Mouse (Mus musculus) limb, embryonic 14.5 days (tissue): ENCODE results near the gene Stxbp5l. TPM values are rescaled to one million over a fixed set of nuclear protein-coding genes. Genes with fewer than 3 reads are reported as not detected.

Experiments used
- ATAC-seq: fragments of 200-750 bp; cut with Nextera tagmentation; 2 replicates; pipeline ENCODE4 v1.8.0; 2017; ENCODE audit warnings: low read depth, moderate number of reproducible peaks, moderate TSS enrichment; ENCODE audit not compliant: low FRiP score
- DNase-seq: peaks from one replicate; pipeline ENCODE4 v3.0.0-alpha.2; 2015; ENCODE audit warnings: low spot score
- H3K27ac ChIP-seq: fragments of 300-500 bp; sonication (generic); replicated peaks from 2 replicates; pipeline ENCODE4 v1.5.1; 2014; ENCODE audit warnings: low read depth, mild to moderate bottlenecking, low read length, moderate library complexity, mixed read lengths
- H3K27me3 ChIP-seq: fragments of 300-500 bp; sonication (generic); 2 replicates; pipeline ENCODE4 v1.6.1; 2014; ENCODE audit warnings: low read length, mixed read lengths; ENCODE audit not compliant: control insufficient read depth, insufficient read depth
- H3K36me3 ChIP-seq: fragments of 300-500 bp; sonication (generic); 2 replicates; pipeline ENCODE4 v1.6.1; 2014; ENCODE audit warnings: mild to moderate bottlenecking, low read length, moderate library complexity, mixed read lengths; ENCODE audit not compliant: control insufficient read depth, insufficient read depth
- H3K4me1 ChIP-seq: fragments of 300-500 bp; sonication (generic); 2 replicates; pipeline ENCODE4 v1.6.1; 2014; ENCODE audit warnings: antibody characterized with exemption, low read length, mixed read lengths; ENCODE audit not compliant: control insufficient read depth, insufficient read depth
- H3K4me2 ChIP-seq: fragments of 300-500 bp; sonication (generic); replicated peaks from 2 replicates; pipeline ENCODE4 v1.6.1; 2014; ENCODE audit warnings: low read depth, mild to moderate bottlenecking, low read length, moderate library complexity; ENCODE audit not compliant: severe bottlenecking
- H3K4me3 ChIP-seq: fragments of 300-500 bp; sonication (generic); replicated peaks from 2 replicates; pipeline ENCODE4 v1.5.1; 2014; ENCODE audit warnings: low read length
- H3K9ac ChIP-seq: fragments of 300-500 bp; sonication (generic); 2 replicates; pipeline ENCODE4 v1.6.1; 2014; ENCODE audit warnings: mild to moderate bottlenecking, low read depth, low read length, moderate library complexity; ENCODE audit not compliant: severe bottlenecking
- H3K9me3 ChIP-seq: fragments of 300-500 bp; sonication (generic); 2 replicates; pipeline ENCODE4 v1.6.1; 2016; ENCODE audit warnings: low read length; ENCODE audit not compliant: control insufficient read depth
- POLR2A ChIP-seq: fragments of 200-500 bp; IDR thresholded peaks from 2 replicates; pipeline ENCODE4 v1.8.0; 2012; ENCODE audit warnings: inconsistent platforms, mild to moderate bottlenecking, moderate library complexity, borderline replicate concordance; ENCODE audit not compliant: insufficient read depth, insufficient read length; ENCODE audit errors: extremely low read depth
- WGBS: fragments of 180-500 bp; shearing (Covaris S2); extraction: QIAGEN DNeasy Blood & Tissue Kit; methylation state at CpG from one replicate; pipeline ENCODE4 v1.1.7; 2014; 5-methylcytosine and 5-hydroxymethylcytosine counted together
- polyA plus RNA-seq, 2 experiments: library from polyadenylated mRNA; depleted of rRNA in 1 of 2; stranded (reverse) in 1 of 2; unstranded in 1 of 2; fragments of >200 nt; fragmentation: Nextera tagmentation in 1 of 2; extraction: Ambion mirVana in 1 of 2; gene quantifications; 2 replicates each; pipeline versions ENCODE4 v1.2.1 to v1.2.3; 2012 to 2014

The Stxbp5l gene
- polyA plus RNA-seq, 2 experiments: 0.08 to 0.22 TPM

DNA sequence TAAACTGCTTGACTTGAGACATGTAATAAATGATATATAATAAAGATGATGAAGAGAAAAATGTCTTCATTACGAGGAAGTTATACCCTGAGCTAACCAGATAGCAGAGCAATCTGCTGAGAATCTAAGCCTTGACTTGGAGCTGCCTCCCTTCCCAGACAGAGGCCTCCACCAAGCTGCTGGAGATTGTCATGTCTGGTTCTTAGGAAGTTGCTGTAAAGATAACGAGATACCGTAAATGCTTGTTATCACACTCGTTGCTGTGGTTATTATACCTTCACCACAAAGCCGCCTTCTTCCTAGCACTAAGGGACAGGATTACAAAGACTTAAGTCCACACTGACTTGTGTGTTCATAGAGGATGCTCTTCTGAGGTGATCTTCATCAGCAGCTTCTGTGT, 312.4 kb downstream of the Stxbp5l start:
- Histone ChIP-seq H3K27ac (no peak overlapping the region), H3K4me1 (no peaks in the 10 kb centered on the region), H3K9me3 (no peaks in the 10 kb centered on the region), H3K27me3 (no peaks in the 10 kb centered on the region), H3K4me3 (no peak overlapping the region), H3K36me3 (peaks cover 25% of the 10 kb centered on the region), H3K4me2 (no peak overlapping the region), H3K9ac (no peak overlapping the region)
- no peak for TF ChIP-seq POLR2A
- WGBS: 68% methylated on average over 5 of the region's 5 CpGs
- DNase-seq: no peak
- no peak for ATAC-seq

Other genes with a start within 250 kb of the Stxbp5l start
- gene Gtf2e1, start 154.8 kb upstream of the Stxbp5l start, polyA plus RNA-seq (2012; rRNA removed): 17.7 and 23.0 TPM in 2 replicates
- 28.2 and 28.9 TPM in 2 replicates for gene Gtf2e1, start 154.8 kb upstream of the Stxbp5l start, polyA plus RNA-seq (2014; fragmentation: Nextera tagmentation; extraction: Ambion mirVana)
- gene Rabl3, start 154.9 kb upstream of the Stxbp5l start, polyA plus RNA-seq (2012; rRNA removed): 11.9 and 14.2 TPM in 2 replicates
- gene Rabl3, start 154.9 kb upstream of the Stxbp5l start, polyA plus RNA-seq (2014; fragmentation: Nextera tagmentation; extraction: Ambion mirVana): 27.8 TPM in 2 replicates
- 0.20 and 0.40 TPM in 2 replicates for gene Hgd, start 195.2 kb upstream of the Stxbp5l start, polyA plus RNA-seq (2012; rRNA removed)
- 0.12 TPM in 1 of 2 replicates, not detected in the other for gene Hgd, start 195.2 kb upstream of the Stxbp5l start, polyA plus RNA-seq (2014; fragmentation: Nextera tagmentation; extraction: Ambion mirVana)